Mouse (Mus musculus): ENCODE measurements around the gene Flvcr1. TPM values are rescaled to one million over a fixed set of nuclear protein-coding genes. Genes with fewer than 3 reads are reported as not detected.

Flvcr1 gene
- polyA plus RNA-seq, 1 experiment from 2014 or later, result 2.6 TPM

- Histone ChIP-seq H3K4me1 (ENCODE audit: insufficient read depth) (no peaks in the 10 kb centered on the region), H3K27me3 (ENCODE audit: insufficient read depth, low read length) (no peaks in the 10 kb centered on the region), H3K9ac (replicated peaks) (no peak overlapping the region), H3K36me3 (replicated peaks; ENCODE audit: insufficient read depth, low read length) (peaks cover 3% of the 10 kb centered on the region; the same call in 1 of the 2 replicates), H3K4me3 (ENCODE audit: low read depth, low read length) (no peak overlapping the region), H3K4me2 (ENCODE audit: low read depth, low read length) (no peak overlapping the region), H3K27ac (ENCODE audit: low read depth) (no peak overlapping the region), H3K9me3 (ENCODE audit: low read length) (no peaks in the 10 kb centered on the region)
- WGBS (ENCODE audit: insufficient replicate concordance), result 78% methylated on average over 2 of the region's 2 CpGs
- peak; percentile 59 for ATAC-seq
- DNase-seq, result no peak
- TF ChIP-seq CTCF (IDR thresholded peaks at IDR 0.05; ENCODE audit: low read depth) (no peak), EP300 (IDR thresholded peaks at IDR 0.05; ENCODE audit: low read depth) (no peak)
These were observed 19.3 kb upstream of the Flvcr1 start for GRCm38 (mm10) chr1:191045264-191045663.

DNA sequence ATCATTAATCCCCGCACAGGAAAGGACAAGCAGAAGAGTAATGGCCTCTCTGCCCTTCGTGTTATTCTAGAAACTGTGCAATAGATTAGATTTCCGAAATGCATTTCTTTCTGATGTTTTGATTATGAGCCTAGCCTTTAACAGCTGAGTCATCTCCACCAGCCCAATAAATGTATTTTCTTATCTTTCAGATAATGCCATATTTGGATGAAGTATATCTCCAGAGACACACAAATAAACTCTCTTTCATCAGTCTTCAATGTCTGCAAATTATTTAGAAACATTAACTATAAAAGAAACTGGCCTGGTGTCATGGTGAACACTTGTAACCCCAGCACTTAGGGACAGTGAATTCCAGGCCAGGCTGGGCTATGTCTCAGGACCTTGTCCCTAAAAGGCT lies 16.7 kb upstream of the Flvcr1 start:
- DNase-seq (no peak), ATAC-seq (no peak)
- no peak overlapping the region for H3K4me3 ChIP-seq (ENCODE audit: low read depth, low read length)
- no peaks in the 10 kb centered on the region for H3K27me3 ChIP-seq (ENCODE audit: insufficient read depth, low read length)
- H3K36me3 ChIP-seq (replicated peaks; ENCODE audit: insufficient read depth, low read length), result no peaks in the 10 kb centered on the region
- no peak overlapping the region for H3K4me2 ChIP-seq (ENCODE audit: low read depth, low read length)
- TF ChIP-seq CTCF (IDR thresholded peaks at IDR 0.05; ENCODE audit: low read depth), result no peak
- TF ChIP-seq EP300 (IDR thresholded peaks at IDR 0.05; ENCODE audit: low read depth), result no peak
- 73% methylated on average over 3 of the region's 3 CpGs for WGBS (ENCODE audit: insufficient replicate concordance)
- H3K9me3 ChIP-seq (ENCODE audit: low read length), result no peaks in the 10 kb centered on the region
- no peaks in the 10 kb centered on the region for H3K4me1 ChIP-seq (ENCODE audit: insufficient read depth)
- H3K27ac ChIP-seq (ENCODE audit: low read depth), result no peak overlapping the region
- no peak overlapping the region for H3K9ac ChIP-seq (replicated peaks)

- Histone ChIP-seq H3K4me2 (ENCODE audit: low read depth, low read length) (no peak overlapping the region), H3K27me3 (ENCODE audit: insufficient read depth, low read length) (no peaks in the 10 kb centered on the region), H3K27ac (ENCODE audit: low read depth) (no peak overlapping the region), H3K9me3 (ENCODE audit: low read length) (no peaks in the 10 kb centered on the region), H3K4me1 (ENCODE audit: insufficient read depth) (no peaks in the 10 kb centered on the region), H3K36me3 (replicated peaks; ENCODE audit: insufficient read depth, low read length) (no peaks in the 10 kb centered on the region), H3K9ac (replicated peaks) (no peak overlapping the region), H3K4me3 (ENCODE audit: low read depth, low read length) (no peak overlapping the region)
- TF ChIP-seq CTCF (IDR thresholded peaks at IDR 0.05; ENCODE audit: low read depth), result no peak
- TF ChIP-seq EP300 (IDR thresholded peaks at IDR 0.05; ENCODE audit: low read depth), result no peak
- WGBS (ENCODE audit: insufficient replicate concordance), result 73% methylated on average over 5 of the region's 5 CpGs
- ATAC-seq (no peak), DNase-seq (no peak)
These were observed 16.1 kb upstream of the Flvcr1 start for GRCm38 (mm10) chr1:191042106-191042505.

- TF ChIP-seq EP300 (IDR thresholded peaks at IDR 0.05; ENCODE audit: low read depth), result no peak
- no peak for TF ChIP-seq CTCF (IDR thresholded peaks at IDR 0.05; ENCODE audit: low read depth)
- no peak for ATAC-seq
- no peak overlapping the region for H3K9ac ChIP-seq (replicated peaks)
- H3K9me3 ChIP-seq (ENCODE audit: low read length), result no peaks in the 10 kb centered on the region
- H3K4me2 ChIP-seq (ENCODE audit: low read depth, low read length), result no peak overlapping the region
- no peaks in the 10 kb centered on the region for H3K36me3 ChIP-seq (replicated peaks; ENCODE audit: insufficient read depth, low read length)
- no peaks in the 10 kb centered on the region for H3K4me1 ChIP-seq (ENCODE audit: insufficient read depth)
- no peak overlapping the region for H3K27ac ChIP-seq (ENCODE audit: low read depth)
- no peak overlapping the region for H3K4me3 ChIP-seq (ENCODE audit: low read depth, low read length)
- no peaks in the 10 kb centered on the region for H3K27me3 ChIP-seq (ENCODE audit: insufficient read depth, low read length)
- no peak for DNase-seq
These were observed 15.4 kb upstream of the Flvcr1 start for GRCm38 (mm10) chr1:191041352-191041751.

DNA sequence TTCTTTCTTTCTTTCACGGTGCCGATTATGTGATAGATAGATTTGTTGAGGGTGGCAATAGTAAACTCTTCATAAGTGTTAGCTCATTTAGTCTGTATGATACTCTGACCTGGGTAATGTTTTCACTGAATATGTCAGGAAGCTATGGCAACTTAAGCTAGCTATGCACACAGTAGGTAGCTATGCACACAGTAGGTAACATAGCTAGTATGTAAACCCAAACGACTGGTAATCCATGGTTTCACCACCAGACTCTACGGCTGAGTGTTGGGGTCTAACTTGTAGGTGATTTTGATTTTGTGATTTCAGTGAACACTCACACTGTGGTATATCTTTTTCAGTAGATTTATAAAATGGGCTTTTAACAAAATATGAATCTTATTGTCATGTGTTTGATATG lies 12.0 kb upstream of the Flvcr1 start:
- H3K4me1 ChIP-seq (ENCODE audit: insufficient read depth), result no peaks in the 10 kb centered on the region
- H3K36me3 ChIP-seq (replicated peaks; ENCODE audit: insufficient read depth, low read length), result no peaks in the 10 kb centered on the region
- TF ChIP-seq CTCF (IDR thresholded peaks at IDR 0.05; ENCODE audit: low read depth), result no peak
- TF ChIP-seq EP300 (IDR thresholded peaks at IDR 0.05; ENCODE audit: low read depth), result no peak
- no peak overlapping the region for H3K27ac ChIP-seq (ENCODE audit: low read depth)
- H3K4me3 ChIP-seq (ENCODE audit: low read depth, low read length), result no peak overlapping the region
- H3K27me3 ChIP-seq (ENCODE audit: insufficient read depth, low read length), result no peaks in the 10 kb centered on the region
- no peak overlapping the region for H3K9ac ChIP-seq (replicated peaks)
- H3K4me2 ChIP-seq (ENCODE audit: low read depth, low read length), result no peak overlapping the region
- no peaks in the 10 kb centered on the region for H3K9me3 ChIP-seq (ENCODE audit: low read length)
- DNase-seq (no peak), ATAC-seq (no peak)
- 88% methylated on average over 4 of the region's 4 CpGs for WGBS (ENCODE audit: insufficient replicate concordance)

DNA sequence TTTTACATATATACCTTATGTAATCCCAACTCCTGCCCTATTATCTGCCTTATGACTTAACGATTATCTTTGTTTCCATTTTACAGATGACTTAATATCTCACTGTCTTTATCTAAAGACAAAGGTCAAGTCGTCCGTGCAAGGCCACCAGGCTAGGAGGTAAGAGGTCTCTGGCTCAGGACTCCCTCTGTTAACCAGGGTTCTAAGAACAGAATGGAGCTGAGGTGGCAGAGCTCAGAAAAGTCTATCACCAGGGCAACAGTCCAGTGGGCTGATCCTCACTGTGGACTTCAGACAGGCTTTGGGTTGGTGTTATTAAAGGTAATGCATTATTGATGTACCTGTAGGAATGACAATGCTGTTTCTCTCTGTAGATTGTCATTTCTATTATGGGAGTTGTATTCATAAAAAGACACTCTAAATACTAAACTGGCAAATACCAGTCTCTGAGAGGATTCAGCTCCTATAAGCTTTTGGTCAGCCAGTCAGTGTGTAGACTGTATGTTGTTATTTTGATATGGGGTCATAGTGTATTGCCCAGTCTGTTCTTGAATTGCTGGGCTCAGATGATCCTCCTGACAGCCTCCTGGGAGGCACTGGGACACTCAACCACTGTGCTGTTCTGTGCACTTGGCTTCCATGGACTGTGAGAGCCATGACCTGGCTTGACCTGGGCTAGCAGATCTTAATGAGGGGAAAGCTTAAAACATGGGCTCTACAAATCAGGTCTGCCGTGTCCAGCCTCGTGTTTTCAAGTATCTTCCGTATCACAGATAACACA lies 10.8 kb upstream of the Flvcr1 start, which contains the start of gene Spata45:
Gene Spata45 (plus strand): TSS at position 86 of the 781 bp plus-strand sequence.
- TF ChIP-seq CTCF (IDR thresholded peaks at IDR 0.05; ENCODE audit: low read depth) (no peak), EP300 (IDR thresholded peaks at IDR 0.05; ENCODE audit: low read depth) (no peak)
- H3K4me3 ChIP-seq (ENCODE audit: low read depth, low read length), result no peak within 1 kb of the TSS
- no peak within 1 kb of the TSS for H3K9ac ChIP-seq (replicated peaks)
- H3K9me3 ChIP-seq (ENCODE audit: low read length), result no peaks in the 10 kb centered on the region
- no peak for ATAC-seq
- H3K27me3 ChIP-seq (ENCODE audit: insufficient read depth, low read length), result no peaks in the 10 kb centered on the region
- no peaks in the 10 kb centered on the region for H3K36me3 ChIP-seq (replicated peaks; ENCODE audit: insufficient read depth, low read length)
- 61% methylated on average over 6 of the region's 6 CpGs for WGBS (ENCODE audit: insufficient replicate concordance)
- DNase-seq, result no peak
- H3K27ac ChIP-seq (ENCODE audit: low read depth), result no peak within 1 kb of the TSS
- no peaks in the 10 kb centered on the region for H3K4me1 ChIP-seq (ENCODE audit: insufficient read depth)
- H3K4me2 ChIP-seq (ENCODE audit: low read depth, low read length), result no peak within 1 kb of the TSS

Data from liver, postnatal 0 days (tissue).